Mouse (Mus musculus) 416B (cell line): Measurements from ENCODE around the gene Trabd.
A peak's percentile ranks its signal among the peaks of the same experiment; 100 is the strongest.

ENCODE experiments used
- DNase-seq: peaks from one replicate; pipeline ENCODE4 v3.0.0; 2011; ENCODE audit warnings: low read depth

Trabd gene

DNA sequence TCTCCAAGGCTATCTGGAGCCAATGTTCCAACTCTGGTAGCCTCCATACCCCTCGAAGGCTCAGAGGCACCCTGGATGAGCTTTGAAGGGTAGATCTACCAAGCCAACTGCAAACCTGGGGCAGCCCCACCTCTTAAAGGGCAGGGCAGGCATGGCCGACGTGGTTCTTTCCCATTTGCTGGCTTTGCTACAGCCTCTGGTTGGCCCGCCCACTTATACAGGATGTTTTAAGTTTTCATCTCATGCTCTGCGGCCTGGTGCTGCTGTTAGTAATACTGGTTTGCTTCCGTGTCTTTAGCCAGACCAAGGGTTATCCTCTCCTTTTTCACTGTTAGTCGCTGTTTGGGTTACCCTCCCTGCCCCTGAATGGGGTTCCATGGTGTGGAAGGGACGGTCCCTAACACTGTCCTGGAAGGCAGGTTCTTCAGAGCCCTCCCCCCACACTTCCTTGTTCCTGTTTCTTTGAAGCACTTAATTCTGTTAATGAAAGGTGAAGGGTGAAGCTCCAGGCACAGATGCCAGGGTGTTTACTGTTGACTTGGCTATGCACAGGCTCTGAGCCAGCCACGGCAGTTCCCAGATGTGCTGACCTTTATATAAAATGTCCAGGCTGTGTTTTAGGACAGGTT, 3.4 kb downstream of the Trabd start:
- DNase-seq = peak; percentile 91

DNA sequence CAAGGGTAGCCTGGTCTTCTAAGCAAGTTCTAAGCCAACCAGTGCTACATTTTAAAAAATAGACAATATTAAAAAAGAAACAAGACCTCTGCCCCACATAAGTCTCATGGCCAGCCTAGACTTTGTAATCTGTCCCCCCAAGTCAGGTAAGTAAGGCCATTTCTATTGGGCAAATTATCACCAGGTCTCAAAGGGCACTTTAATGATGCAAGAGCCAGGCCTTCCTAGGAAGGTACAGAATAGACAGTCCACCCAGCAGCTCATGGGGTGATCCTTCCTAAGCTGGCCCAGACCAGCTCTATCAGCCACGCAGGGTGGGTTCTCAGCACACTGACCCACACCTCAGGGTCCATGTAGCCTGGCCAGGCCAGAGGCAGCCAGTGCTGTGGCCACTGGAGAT, 9.0 kb downstream of the Trabd start:
- no peak for DNase-seq

GRCm38 (mm10) chr15:89084826-89085225, 9.9 kb downstream of the Trabd start:
- DNase-seq = no peak

DNA sequence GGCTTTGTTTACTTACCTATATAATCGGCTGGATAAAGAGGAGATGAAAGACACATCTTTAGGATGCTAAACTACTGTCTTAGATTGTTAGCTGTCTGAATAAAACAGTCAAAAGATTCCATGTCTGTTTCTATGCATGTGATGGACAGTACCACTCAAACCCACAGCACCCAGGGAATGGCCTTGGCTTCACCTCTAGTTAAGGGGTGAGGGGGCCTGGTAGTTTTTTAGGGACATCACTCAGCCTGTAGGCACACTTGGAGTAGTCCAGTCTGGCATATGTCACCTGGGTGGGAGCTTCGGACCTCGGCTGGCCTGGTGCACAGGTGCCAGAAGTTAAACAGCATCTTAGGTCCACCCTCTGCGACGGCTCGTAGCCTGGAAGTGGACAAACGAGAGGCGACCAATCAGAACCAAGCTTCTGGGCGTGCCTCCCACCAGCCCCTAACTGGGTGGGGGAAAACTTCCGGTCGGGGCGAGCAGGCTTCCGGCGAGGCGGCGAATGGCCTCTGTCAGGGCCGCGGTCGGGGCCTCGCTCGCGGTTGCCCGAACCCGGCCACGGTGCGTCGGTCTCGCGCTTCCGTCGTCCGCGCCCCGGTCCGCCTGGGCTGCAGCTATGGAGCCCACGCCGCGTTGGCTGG, 13.8 kb downstream of the Trabd start, which contains the start of gene Selenoo:
Gene Selenoo, plus strand, starts transcription at position 478 of the 641 bp plus-strand sequence.
- DNase-seq = peak; percentile 91

DNA sequence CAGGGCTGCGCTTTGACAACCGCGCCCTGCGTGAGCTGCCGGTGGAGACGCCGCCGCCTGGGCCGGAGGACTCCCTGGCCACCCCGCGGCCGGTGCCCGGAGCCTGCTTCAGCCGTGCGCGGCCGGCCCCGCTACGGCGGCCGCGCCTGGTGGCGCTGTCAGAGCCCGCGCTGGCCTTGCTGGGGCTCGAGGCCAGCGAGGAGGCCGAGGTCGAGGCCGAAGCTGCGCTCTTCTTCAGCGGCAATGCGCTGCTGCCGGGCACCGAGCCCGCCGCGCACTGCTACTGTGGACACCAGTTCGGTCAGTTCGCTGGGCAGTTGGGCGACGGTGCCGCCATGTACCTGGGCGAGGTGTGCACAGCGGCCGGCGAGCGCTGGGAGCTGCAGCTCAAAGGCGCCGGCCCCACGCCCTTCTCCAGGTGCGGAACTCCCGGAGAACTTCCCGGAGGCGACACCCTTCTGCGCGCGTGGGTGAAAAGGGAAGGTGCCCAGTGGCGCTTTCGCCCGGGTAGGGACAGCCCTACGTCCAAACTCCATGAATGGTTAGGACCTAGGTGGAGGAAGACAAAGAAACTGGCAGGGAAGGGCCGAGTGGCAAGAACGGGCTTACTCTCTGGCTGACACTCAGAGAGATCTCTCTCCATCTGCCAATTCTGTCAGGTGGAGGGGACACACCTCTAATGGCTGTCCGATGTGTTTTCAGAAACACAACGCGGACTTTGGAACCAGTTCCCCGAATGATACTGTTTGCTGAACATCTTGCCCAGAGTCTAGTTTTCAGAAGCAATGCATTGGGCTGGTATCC, 14.5 kb downstream of the Trabd start:
- peak; percentile 16 for DNase-seq

GRCm38 (mm10) chr15:89090662-89091061, 15.7 kb downstream of the Trabd start:
- peak; percentile 9 for DNase-seq

DNA sequence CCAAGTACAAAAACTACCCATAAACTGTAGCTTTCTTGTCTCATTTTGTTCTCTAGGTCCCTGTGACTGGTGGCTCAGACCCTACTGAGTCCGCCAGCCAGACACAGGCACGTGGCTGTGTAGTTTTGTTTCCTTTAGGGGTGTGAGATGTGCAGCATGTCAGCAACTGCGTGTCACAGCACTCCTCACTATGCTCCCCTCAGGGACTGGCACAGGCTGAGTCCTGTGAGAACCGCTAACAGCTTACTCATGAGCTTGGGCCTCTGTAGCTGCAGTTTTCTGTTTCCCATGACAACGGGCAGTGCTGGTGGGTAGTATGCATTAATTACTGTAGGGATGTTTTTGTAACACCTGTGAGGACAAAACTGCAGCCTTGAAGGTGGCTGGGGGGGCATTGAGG, 17.3 kb downstream of the Trabd start:
- DNase-seq = no peak

GRCm38 (mm10) chr15:89097450-89097849, 22.5 kb downstream of the Trabd start:
- no peak for DNase-seq

GRCm38 (mm10) chr15:89098616-89099015, 23.7 kb downstream of the Trabd start:
- no peak for DNase-seq

DNA sequence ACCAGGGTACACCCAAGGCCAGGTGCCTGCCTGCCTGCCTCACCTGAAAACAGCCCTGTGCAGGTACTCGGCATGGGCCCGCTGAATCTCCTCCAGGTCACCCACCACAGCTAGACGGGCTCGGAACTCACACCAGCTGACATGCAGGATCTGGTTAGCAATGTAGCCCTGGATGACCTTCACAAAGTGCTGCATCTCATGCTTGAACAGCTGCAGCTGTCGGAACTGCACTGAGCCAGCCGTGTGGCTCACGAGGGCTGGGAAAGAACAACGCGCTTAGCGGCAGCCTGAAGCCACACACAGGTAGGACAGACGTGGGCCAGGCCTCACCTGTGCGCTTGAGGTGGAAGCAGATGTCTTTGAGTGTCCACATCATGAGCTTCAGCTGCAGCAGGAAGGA, 25.9 kb downstream of the Trabd start:
- DNase-seq = no peak

DNA sequence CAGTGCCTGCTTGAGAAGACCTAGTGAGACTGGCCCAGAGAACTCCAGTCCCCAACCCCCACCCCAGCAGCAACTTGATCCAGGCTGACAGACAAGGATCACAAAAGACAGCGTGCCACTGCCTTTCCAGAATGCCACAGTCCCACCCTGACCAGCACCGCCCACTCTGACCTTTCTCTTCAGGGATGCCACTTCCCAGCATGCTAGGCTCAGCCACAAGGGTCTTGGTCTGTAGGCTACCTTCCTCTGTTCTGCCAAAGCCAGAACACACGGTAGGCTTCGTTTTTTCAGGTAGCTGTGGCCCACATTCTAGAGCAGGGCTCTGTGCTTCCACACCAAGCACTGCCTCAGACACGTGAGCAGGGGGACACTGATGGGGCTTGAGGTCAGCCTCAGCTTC, 27.7 kb downstream of the Trabd start:
- DNase-seq = no peak

GRCm38 (mm10) chr15:89103921-89104320, 29.0 kb downstream of the Trabd start:
- DNase-seq = no peak

- DNase-seq = no peak
Measured at GRCm38 (mm10) chr15:89104425-89104824, 29.5 kb downstream of the Trabd start.

DNA sequence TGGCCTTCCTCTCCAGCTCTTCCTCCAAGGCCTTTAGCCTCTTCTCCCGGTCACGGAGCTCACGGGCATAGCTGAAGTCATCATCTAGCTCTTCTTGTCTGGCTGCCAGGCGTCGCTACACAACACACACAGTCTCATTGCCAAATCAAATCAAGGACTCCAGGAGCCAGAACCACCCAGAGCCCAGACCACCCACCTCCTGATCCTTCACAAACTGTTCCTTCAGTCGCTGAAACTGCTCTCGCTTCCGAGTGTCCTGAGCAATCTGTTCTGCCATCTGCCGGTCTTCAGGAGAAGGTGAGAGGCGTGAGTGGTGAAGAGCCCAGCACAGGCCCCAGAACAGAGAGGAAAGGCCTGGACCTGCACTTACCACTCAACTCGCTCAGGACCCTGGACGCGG, 31.1 kb downstream of the Trabd start:
- DNase-seq = no peak

GRCm38 (mm10) chr15:89106976-89107375, 32.1 kb downstream of the Trabd start:
- no peak for DNase-seq

- no peak for DNase-seq
Measured at GRCm38 (mm10) chr15:89110147-89110546, 35.2 kb downstream of the Trabd start.

GRCm38 (mm10) chr15:89118007-89118406, 43.1 kb downstream of the Trabd start:
- peak; percentile 59 for DNase-seq

DNA sequence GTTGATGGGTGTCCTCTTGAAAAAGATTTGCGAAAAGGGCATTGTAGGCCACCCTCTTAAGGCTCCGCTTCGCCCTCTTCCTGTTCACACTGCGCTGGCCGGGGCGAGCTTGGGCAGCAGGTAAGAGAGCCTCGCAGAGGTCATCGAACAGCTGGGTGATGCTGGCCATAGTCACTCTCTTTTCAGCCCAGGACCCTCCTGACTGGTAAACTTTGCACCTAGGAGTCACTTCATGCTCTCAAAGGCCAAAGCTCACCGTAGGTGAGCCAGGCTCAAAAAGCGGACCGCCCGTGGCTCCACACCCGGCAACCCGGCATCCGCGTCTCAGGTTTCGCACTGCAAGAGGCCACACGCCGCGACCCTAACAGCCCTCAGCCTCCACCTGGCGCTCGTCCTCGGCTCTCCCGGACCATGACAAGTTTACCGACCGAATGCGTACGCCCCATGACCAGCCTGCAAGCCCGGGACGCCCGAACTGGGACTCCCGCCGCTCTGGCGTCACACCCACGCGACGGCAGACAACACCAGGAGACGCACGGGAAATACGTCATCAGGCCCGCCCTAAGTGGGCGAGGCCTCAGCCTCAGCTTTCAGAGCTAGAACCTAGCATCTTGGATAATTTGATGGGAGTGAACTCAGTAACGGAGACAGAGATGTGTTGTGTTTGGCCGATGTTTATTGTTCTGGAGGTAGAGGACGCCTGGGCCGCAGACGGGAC, 47.9 kb downstream of the Trabd start, which contains the start of gene Tubgcp6:
Gene Tubgcp6, minus strand, starts transcription at position 464 of the 718 bp plus-strand sequence.
- peak; percentile 91 for DNase-seq

GRCm38 (mm10) chr15:89123595-89123994, 48.7 kb downstream of the Trabd start:
- no peak for DNase-seq

DNA sequence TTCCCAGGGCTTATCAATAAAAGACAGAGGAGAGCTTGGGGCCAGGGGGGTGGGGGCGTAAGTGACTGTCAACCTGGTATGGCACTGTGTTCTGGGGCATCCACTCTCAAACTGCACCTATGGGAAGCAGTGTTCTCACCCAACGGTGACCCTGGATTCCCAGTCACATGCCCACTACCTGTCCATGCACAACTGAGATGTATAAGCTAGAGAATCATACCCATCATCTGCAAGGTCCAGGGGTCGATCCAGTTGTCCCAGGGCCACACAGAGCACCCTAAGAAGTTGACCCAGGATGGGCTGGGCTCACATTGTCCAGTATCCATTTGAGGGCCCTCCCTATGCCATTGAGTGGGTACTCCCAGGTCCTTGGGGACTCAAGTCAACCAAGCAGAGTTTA, 49.4 kb downstream of the Trabd start:
- DNase-seq = no peak

DNA sequence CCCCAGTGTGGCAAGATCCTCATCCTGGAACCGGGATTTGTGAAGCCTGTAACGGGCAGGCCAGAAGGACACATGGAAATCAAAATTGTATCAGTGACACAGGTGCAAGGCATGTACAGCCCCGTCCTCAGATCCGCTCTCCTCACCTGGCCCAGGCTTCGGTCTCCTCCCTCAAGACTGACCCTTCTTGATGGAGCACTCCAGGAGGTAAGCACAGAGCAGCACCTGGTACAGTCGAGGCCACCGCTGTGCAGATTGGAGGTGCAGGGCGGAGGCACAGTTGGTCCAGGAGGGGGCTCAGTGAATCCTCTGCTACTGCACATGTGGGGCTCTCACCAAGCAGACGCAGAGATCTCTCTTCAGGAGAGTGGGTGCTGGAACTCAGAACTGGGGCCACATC, 50.4 kb downstream of the Trabd start:
- no peak for DNase-seq

- DNase-seq = no peak
Measured at GRCm38 (mm10) chr15:89126622-89127021, 51.7 kb downstream of the Trabd start.
